Mouse (Mus musculus): ENCODE measurements around the gene Plekhh1.

DNA sequence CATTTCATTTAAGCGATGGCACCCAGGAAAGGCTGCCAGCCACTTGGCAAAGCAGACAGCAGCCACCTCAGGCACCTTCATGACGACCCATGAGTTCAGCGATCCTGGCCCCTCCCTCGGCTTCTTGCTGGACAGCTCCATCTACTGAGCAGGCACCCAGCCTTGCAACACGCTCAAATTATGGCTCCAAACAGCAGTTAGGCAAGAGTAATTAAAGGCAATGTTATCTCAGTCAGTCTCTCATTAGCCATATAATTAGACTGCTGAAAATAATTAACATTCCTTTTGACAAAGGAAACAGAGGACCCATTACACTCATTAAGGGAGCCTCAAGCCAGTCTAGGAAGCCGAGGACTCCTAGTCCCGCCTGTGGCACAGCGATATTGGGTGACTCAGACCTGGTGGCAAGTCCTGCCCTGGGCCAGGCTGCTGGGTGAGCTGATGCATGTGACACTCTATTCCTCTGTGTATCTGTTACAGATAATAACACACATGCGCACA lies 41.3 kb upstream of the Plekhh1 start:
- TF ChIP-seq POLR2A (IDR thresholded peaks at IDR 0.05; ENCODE audit: low read depth, low read length): no peak
- TF ChIP-seq EP300 (IDR thresholded peaks at IDR 0.05; ENCODE audit: low read length): no peak
- no peak for TF ChIP-seq ZC3H11A (IDR thresholded peaks at IDR 0.05; ENCODE audit: low read depth, low read length)
- no peak for TF ChIP-seq ETS1 (conservative IDR thresholded peaks at IDR 0.05; ENCODE audit: low read depth, low read length)
- TF ChIP-seq CTCF (conservative IDR thresholded peaks at IDR 0.05 in 1 of 2, IDR thresholded peaks at IDR 0.05 in 1 of 2; ENCODE audit: low read depth in 2 of 2, low read length in 2 of 2): peak in 1 of 2 experiments; percentile 48; a peak in 2 of 4 replicates
- no peak for TF ChIP-seq JUND (conservative IDR thresholded peaks at IDR 0.05; ENCODE audit: low read depth, low read length)
- no peak for TF ChIP-seq HCFC1 (IDR thresholded peaks at IDR 0.05; ENCODE audit: low read depth, low read length)
- TF ChIP-seq CHD2 (IDR thresholded peaks at IDR 0.05; ENCODE audit: low read length): no peak
- no peak for TF ChIP-seq USF1 (IDR thresholded peaks at IDR 0.05; ENCODE audit: low read depth, low read length)
- TF ChIP-seq SIN3A (IDR thresholded peaks at IDR 0.05; ENCODE audit: low read length): no peak
